Mouse (Mus musculus) heart, embryonic 16.5 days (tissue): ENCODE data around the gene Olfr923. TPM values are rescaled to one million over a fixed set of nuclear protein-coding genes. Genes with fewer than 3 reads are reported as not detected.

ENCODE experiments used
- ATAC-seq: fragments of 200-750 bp; cut with Nextera tagmentation; replicated peaks from 2 replicates; pipeline ENCODE4 v1.8.0; 2017; ENCODE audit warnings: moderate number of reproducible peaks; ENCODE audit not compliant: insufficient read depth, low FRiP score; ENCODE audit errors: extremely low read depth
- H3K27ac ChIP-seq: fragments of 300-500 bp; sonication (generic); 2 replicates; pipeline ENCODE4 v1.5.1; 2014; ENCODE audit warnings: mild to moderate bottlenecking, low read length, control low read depth, moderate library complexity
- H3K27me3 ChIP-seq: fragments of 300-500 bp; sonication (generic); 2 replicates; pipeline ENCODE4 v1.6.1; 2014; ENCODE audit warnings: low read length, mixed read lengths; ENCODE audit not compliant: control insufficient read depth, insufficient read depth
- H3K36me3 ChIP-seq: fragments of 300-500 bp; sonication (generic); 2 replicates; pipeline ENCODE4 v1.6.1; 2014; ENCODE audit not compliant: control insufficient read depth, insufficient read depth
- H3K4me1 ChIP-seq: fragments of 300-500 bp; sonication (generic); 2 replicates; pipeline ENCODE4 v1.6.1; 2014; ENCODE audit warnings: low read length, mixed read lengths; ENCODE audit not compliant: control insufficient read depth, insufficient read depth
- H3K4me2 ChIP-seq: fragments of 300-500 bp; sonication (generic); 2 replicates; pipeline ENCODE4 v1.6.1; 2014; ENCODE audit warnings: low read depth, mild to moderate bottlenecking, control low read depth, low read length
- H3K4me3 ChIP-seq: fragments of 300-500 bp; sonication (generic); 2 replicates; pipeline ENCODE4 v1.5.1; 2014; ENCODE audit warnings: mild to moderate bottlenecking, control low read depth, low read length
- H3K9ac ChIP-seq: fragments of 300-500 bp; sonication (generic); 2 replicates; pipeline ENCODE4 v1.6.1; 2014; ENCODE audit warnings: low read length, control low read depth
- H3K9me3 ChIP-seq: fragments of 300-500 bp; sonication (generic); replicated peaks from 2 replicates; pipeline ENCODE4 v1.6.1; 2016; ENCODE audit warnings: low read length; ENCODE audit not compliant: control insufficient read depth
- WGBS: fragments of 180-500 bp; shearing (Covaris S2); extraction: QIAGEN DNeasy Blood & Tissue Kit; methylation state at CpG from one replicate; pipeline ENCODE4 v1.1.7; 2014; 5-methylcytosine and 5-hydroxymethylcytosine counted together
- polyA plus RNA-seq: library from polyadenylated mRNA; unstranded; fragments of >200 nt; fragmentation: Nextera tagmentation; extraction: Ambion mirVana; gene quantifications from 2 replicates; pipeline ENCODE4 v1.2.1, GENCODE M21; 2015

The Olfr923 gene
- polyA plus RNA-seq, 1 experiment from 2014 or later, result not detected

GRCm38 (mm10) chr9:38876826-38877225 lies 50.5 kb downstream of the Olfr923 start, which contains the start of gene Olfr926:
Gene Olfr926, plus strand, starts transcription at chr9:38877126.
- no peaks in the 10 kb centered on the region for H3K36me3 ChIP-seq
- ATAC-seq, result no peak
- H3K4me2 ChIP-seq, result no peak within 1 kb of the TSS
- no peaks in the 10 kb centered on the region for H3K27me3 ChIP-seq
- H3K4me1 ChIP-seq, result no peaks in the 10 kb centered on the region
- no peak within 1 kb of the TSS for H3K9ac ChIP-seq
- H3K9me3 ChIP-seq, result peaks cover 5% of the 10 kb centered on the region; the same call in 1 of the 2 replicates
- H3K4me3 ChIP-seq, result no peak within 1 kb of the TSS
- WGBS, result 63% methylated on average over 2 of the region's 2 CpGs
- no peak within 1 kb of the TSS for H3K27ac ChIP-seq

Other genes starting within 250 kb of the Olfr923 start
- not detected in 2 replicates for gene Olfr912, start 246.4 kb upstream of the Olfr923 start, polyA plus RNA-seq
- gene Olfr913, start 233.8 kb upstream of the Olfr923 start, polyA plus RNA-seq, result not detected in 2 replicates
- not detected in 2 replicates for gene Olfr914, start 221.4 kb upstream of the Olfr923 start, polyA plus RNA-seq
- not detected in 2 replicates for gene Olfr916, start 166.7 kb upstream of the Olfr923 start, polyA plus RNA-seq
- gene Olfr917, start 160.7 kb upstream of the Olfr923 start, polyA plus RNA-seq, result not detected in 2 replicates
- not detected in 2 replicates for gene Olfr918, start 151.9 kb upstream of the Olfr923 start, polyA plus RNA-seq
- gene Olfr919, start 122.9 kb upstream of the Olfr923 start, polyA plus RNA-seq, result not detected in 2 replicates
- 21.3 and 26.2 TPM in 2 replicates for gene Vwa5a, start 108.3 kb upstream of the Olfr923 start, polyA plus RNA-seq
- 0.06 and 0.07 TPM in 2 replicates for gene Olfr920, start 74.2 kb upstream of the Olfr923 start, polyA plus RNA-seq
- not detected in 2 replicates for gene Olfr921, start 53.5 kb upstream of the Olfr923 start, polyA plus RNA-seq
- not detected in 2 replicates for gene Olfr922, start 11.9 kb upstream of the Olfr923 start, polyA plus RNA-seq
- not detected in 2 replicates for gene Olfr924, start 17.9 kb downstream of the Olfr923 start, polyA plus RNA-seq
- not detected in 2 replicates for gene Olfr26, start 28.5 kb downstream of the Olfr923 start, polyA plus RNA-seq
- not detected in 2 replicates for gene Olfr926, start 50.6 kb downstream of the Olfr923 start, polyA plus RNA-seq
- gene Olfr930, start 103.3 kb downstream of the Olfr923 start, polyA plus RNA-seq, result not detected in 2 replicates
- not detected in 2 replicates for gene Olfr933, start 145.8 kb downstream of the Olfr923 start, polyA plus RNA-seq
- not detected in 2 replicates for gene Olfr934, start 161.8 kb downstream of the Olfr923 start, polyA plus RNA-seq
- not detected in 2 replicates for gene Olfr935, start 173.1 kb downstream of the Olfr923 start, polyA plus RNA-seq
- gene Olfr146, start 196.8 kb downstream of the Olfr923 start, polyA plus RNA-seq, result not detected in 2 replicates
- not detected in 2 replicates for gene Olfr937, start 238.4 kb downstream of the Olfr923 start, polyA plus RNA-seq